In the genomic region with DNA sequence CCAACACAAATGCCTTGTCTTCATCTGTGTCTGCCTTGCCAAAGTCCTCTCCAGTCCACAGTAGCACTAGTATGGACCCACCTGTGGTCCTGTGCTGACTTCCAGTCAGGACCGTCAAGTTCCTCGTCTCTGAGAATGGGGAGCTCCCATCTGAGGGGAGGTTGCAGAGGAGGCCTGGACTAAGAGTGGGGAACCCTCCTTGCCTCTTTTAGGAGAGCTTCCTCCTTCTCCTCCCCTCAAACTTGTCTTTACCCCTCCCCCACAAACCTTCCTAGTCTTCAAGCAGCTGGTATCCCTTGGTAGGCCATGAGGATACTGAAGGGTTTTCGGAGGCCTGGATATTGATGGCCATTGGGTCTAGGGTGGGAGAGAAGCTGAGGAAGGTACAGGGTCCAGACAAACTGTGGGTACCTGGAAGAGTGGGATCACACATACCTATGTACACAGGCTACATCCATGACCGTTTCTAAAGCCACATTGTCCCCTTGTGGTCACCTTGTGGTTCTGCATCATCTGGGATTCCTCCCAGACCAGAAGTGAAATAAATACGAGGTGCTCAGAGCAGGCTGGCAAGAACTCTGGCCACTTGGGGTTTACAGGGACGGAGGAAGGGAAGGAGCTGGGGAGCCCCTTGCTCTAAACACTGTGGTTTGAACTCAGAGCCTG, we compare ENCODE assay signal across 7 mouse cellular contexts. TPM values are rescaled to one million over a fixed set of nuclear protein-coding genes. Genes with fewer than 3 reads are reported as not detected.
DNase-seq lines count a peak whose midpoint lies in the region; ATAC-seq and TF ChIP-seq lines count a peak whose summit lies in the region.

No protein-coding gene starts in this region.

- no peak overlapping the region for H3K4me3 ChIP-seq in C2C12 (ENCODE audit: insufficient read depth, poor library complexity, severe bottlenecking)
- H3K4me3 ChIP-seq in embryonic facial prominence, embryonic 10.5 days: no peak overlapping the region
- no peak overlapping the region for H3K4me3 ChIP-seq in limb, embryonic 10.5 days

- peak; percentile 28; the same call in 1 of the 2 replicates for ATAC-seq in monocyte, adult 5-6 weeks (replicated peaks; ENCODE audit: insufficient number of reproducible peaks, low FRiP score, low TSS enrichment, poor library complexity, severe bottlenecking)

- H3K79me3 ChIP-seq in C2C12 (ENCODE audit: low read depth): no peaks in the 10 kb centered on the region

- peak overlapping the region; percentile 61 for H3K27ac ChIP-seq in embryonic facial prominence, embryonic 10.5 days (replicated peaks)
- H3K27ac ChIP-seq in limb, embryonic 10.5 days: peak overlapping the region; percentile 17; the same call in 1 of the 2 replicates

- peak; percentile 86 for DNase-seq in 3T3-L1 (ENCODE audit: low read depth, low spot score)
- DNase-seq in embryonic facial prominence, embryonic 10.5 days (ENCODE audit: low spot score): peak; percentile 55
- peak; percentile 53 for DNase-seq in heart, postnatal 4 days
- peak; percentile 56 for DNase-seq in limb, embryonic 10.5 days (ENCODE audit: low spot score)
- no peak for DNase-seq in left cerebral cortex, adult 8-10 months (ENCODE audit: low spot score in 2 of 2)

- no peaks in the 10 kb centered on the region for H3K36me3 ChIP-seq in C2C12 (ENCODE audit: control insufficient read depth, insufficient read depth)
- no peaks in the 10 kb centered on the region for H3K36me3 ChIP-seq in embryonic facial prominence, embryonic 10.5 days (replicated peaks)
- H3K36me3 ChIP-seq in limb, embryonic 10.5 days: no peaks in the 10 kb centered on the region

- H3K4me1 ChIP-seq in embryonic facial prominence, embryonic 10.5 days: peaks cover 37% of the 10 kb centered on the region
- peaks cover 22% of the 10 kb centered on the region for H3K4me1 ChIP-seq in limb, embryonic 10.5 days

- peak; percentile 76 for TF ChIP-seq CTCF in C2C12 (IDR thresholded peaks at IDR 0.05; ENCODE audit: control insufficient read depth, insufficient read depth, insufficient read length)

- no peaks in the 10 kb centered on the region for H3K79me2 ChIP-seq in C2C12 (ENCODE audit: control insufficient read depth, insufficient read depth)

- WGBS in embryonic facial prominence, embryonic 10.5 days: 47% methylated on average over 6 of the region's 6 CpGs
- WGBS in limb, embryonic 10.5 days: 43% methylated on average over 6 of the region's 6 CpGs

- no peaks in the 10 kb centered on the region for H3K9me3 ChIP-seq in embryonic facial prominence, embryonic 10.5 days
- H3K9me3 ChIP-seq in limb, embryonic 10.5 days (replicated peaks): no peaks in the 10 kb centered on the region

- H3ac ChIP-seq in C2C12 (ENCODE audit: control insufficient read depth, insufficient read length, low read depth): no peak overlapping the region

- peaks cover 7% of the 10 kb centered on the region for H3K27me3 ChIP-seq in C2C12 (ENCODE audit: control insufficient read depth, insufficient read depth, insufficient read length)
- H3K27me3 ChIP-seq in embryonic facial prominence, embryonic 10.5 days (replicated peaks; ENCODE audit: low read depth, poor library complexity, severe bottlenecking): peaks cover 5% of the 10 kb centered on the region; the same call in 1 of the 2 replicates
- no peaks in the 10 kb centered on the region for H3K27me3 ChIP-seq in limb, embryonic 10.5 days (ENCODE audit: low read depth, poor library complexity, severe bottlenecking)

TF ChIP-seq in C2C12, 6 proteins besides CTCF, POLR2A, EP300 and RAD21:
- no peak for TF ChIP-seq MYOD1 (IDR thresholded peaks at IDR 0.05; ENCODE audit: control insufficient read depth, insufficient read length, low read depth)
- TF ChIP-seq CEBPB (IDR thresholded peaks at IDR 0.05; ENCODE audit: low read depth): no peak
- no peak for TF ChIP-seq FOSL1 (IDR thresholded peaks at IDR 0.05; ENCODE audit: insufficient read depth, low read length, poor library complexity, severe bottlenecking)
- no peak for TF ChIP-seq MAX (IDR thresholded peaks at IDR 0.05)
- TF ChIP-seq USF1 (IDR thresholded peaks at IDR 0.05; ENCODE audit: low read depth): no peak
- TF ChIP-seq MYOG (IDR thresholded peaks at IDR 0.05; ENCODE audit: control insufficient read depth, extremely low read depth, insufficient read length): no peak

RNA-seq across cellular contexts. Expression of a gene that starts 18.3 kb away (rescaled TPM):
- polyA plus RNA-seq in C2C12 (2012; fragmentation: generic; extraction: Trizol): 5.6 TPM
- polyA plus RNA-seq in embryonic facial prominence, embryonic 10.5 days (2016; fragmentation: Nextera tagmentation; extraction: Ambion mirVana): 93.2 and 96.6 TPM in 2 replicates
- total RNA-seq in heart, postnatal 4 days (2021): 100 to 1,000 TPM; 317 to 343 TPM
- polyA plus RNA-seq in limb, embryonic 10.5 days (2016; fragmentation: Nextera tagmentation; extraction: Ambion mirVana): 96.5 and 97.2 TPM in 2 replicates
- total RNA-seq in monocyte, adult 5-6 weeks (2017): not detected in 3 replicates
- 10 to 100 TPM; 63.8 to 88.2 (median 66.2) TPM for total RNA-seq in left cerebral cortex, adult 8-10 months (2022)

RNA-seq across cellular contexts. Expression of a gene that starts 25.0 kb away (rescaled TPM):
- polyA plus RNA-seq in C2C12 (2012; fragmentation: generic; extraction: Trizol): not detected
- polyA plus RNA-seq in embryonic facial prominence, embryonic 10.5 days (2016; fragmentation: Nextera tagmentation; extraction: Ambion mirVana): not detected in 2 replicates
- total RNA-seq in heart, postnatal 4 days (2021): not detected
- not detected in 2 replicates for polyA plus RNA-seq in limb, embryonic 10.5 days (2016; fragmentation: Nextera tagmentation; extraction: Ambion mirVana)
- not detected in 3 replicates for total RNA-seq in monocyte, adult 5-6 weeks (2017)
- not detected for total RNA-seq in left cerebral cortex, adult 8-10 months (2022)

RNA-seq across cellular contexts. Expression of a gene that starts 42.7 kb away (rescaled TPM):
- 37.9 TPM for polyA plus RNA-seq in C2C12 (2012; fragmentation: generic; extraction: Trizol)
- polyA plus RNA-seq in embryonic facial prominence, embryonic 10.5 days (2016; fragmentation: Nextera tagmentation; extraction: Ambion mirVana): 12.4 and 12.9 TPM in 2 replicates
- 10 to 100 TPM; 23.9 to 25.4 TPM for total RNA-seq in heart, postnatal 4 days (2021)
- polyA plus RNA-seq in limb, embryonic 10.5 days (2016; fragmentation: Nextera tagmentation; extraction: Ambion mirVana): 13.2 and 14.5 TPM in 2 replicates
- total RNA-seq in monocyte, adult 5-6 weeks (2017): 24.2 to 27.3 TPM (median 25.1 TPM) in 3 replicates
- 1 to 10 TPM; 1.5 to 3.9 (median 3.6) TPM for total RNA-seq in left cerebral cortex, adult 8-10 months (2022)

RNA-seq across cellular contexts. Expression of a gene that starts 45.0 kb away (rescaled TPM):
- 4.5 TPM for polyA plus RNA-seq in C2C12 (2012; fragmentation: generic; extraction: Trizol)
- polyA plus RNA-seq in embryonic facial prominence, embryonic 10.5 days (2016; fragmentation: Nextera tagmentation; extraction: Ambion mirVana): 17.1 and 20.3 TPM in 2 replicates
- total RNA-seq in heart, postnatal 4 days (2021): 10 to 100 TPM; 55.3 to 62.3 TPM
- polyA plus RNA-seq in limb, embryonic 10.5 days (2016; fragmentation: Nextera tagmentation; extraction: Ambion mirVana): 8.5 and 11.8 TPM in 2 replicates
- total RNA-seq in monocyte, adult 5-6 weeks (2017): 11.6 to 22.2 TPM (median 13.8 TPM) in 3 replicates
- total RNA-seq in left cerebral cortex, adult 8-10 months (2022): 10 to 100 TPM; 23.3 to 28.8 (median 26.6) TPM

Comparison
In these comparisons a context has a peak if more than half of its experiments do, and no peak if none do; other contexts are left out.
1. DNase-seq: peak in 3T3-L1 (single experiment), embryonic facial prominence, embryonic 10.5 days (single experiment), heart, postnatal 4 days (single experiment) and limb, embryonic 10.5 days (single experiment); none in left cerebral cortex, adult 8-10 months (0 of 2).
2. RNA of a gene that starts 18.3 kb away (total RNA-seq): 317 to 343 TPM in heart, postnatal 4 days and 63.8 to 88.2 TPM in left cerebral cortex, adult 8-10 months; not detected in monocyte, adult 5-6 weeks; every median in the first group is over 10 times any median in the second.